Mouse (Mus musculus): ENCODE measurements around the gene Cdr2. TPM values are rescaled to one million over a fixed set of nuclear protein-coding genes. Genes with fewer than 3 reads are reported as not detected.
"Not testable (repeated sequence)": the region's sequence is repeated elsewhere in the genome, so short reads cannot be mapped to it uniquely, and the experiment has no call there.

Cdr2 gene
- 10 to 100 TPM; 20.7 to 29.2 TPM for total RNA-seq (2021)

GRCm38 (mm10) chr7:120982200-120982841 lies at the start of gene Cdr2, which contains the start of gene Mfsd13b:
Gene Cdr2 (minus strand): TSS chr7:120982312.
Gene Mfsd13b (plus strand): TSS chr7:120982509.
- peak; percentile 97 for DNase-seq

- not testable (repeated sequence) for DNase-seq
Observed at GRCm38 (mm10) chr7:121029947-121030346, 47.8 kb upstream of the Cdr2 start.

- DNase-seq = no peak
Observed at GRCm38 (mm10) chr7:121026300-121026699, 44.2 kb upstream of the Cdr2 start.

- DNase-seq = no peak
Observed at GRCm38 (mm10) chr7:121025221-121026008, 43.3 kb upstream of the Cdr2 start.

- DNase-seq = peak; percentile 23
Observed at GRCm38 (mm10) chr7:121020277-121020676, 38.2 kb upstream of the Cdr2 start.

- DNase-seq = no peak
Observed at GRCm38 (mm10) chr7:121018778-121019177, 36.7 kb upstream of the Cdr2 start.

- DNase-seq = no peak
Observed at GRCm38 (mm10) chr7:121014486-121014885, 32.4 kb upstream of the Cdr2 start.

GRCm38 (mm10) chr7:121011794-121012689 lies 29.9 kb upstream of the Cdr2 start:
- no peak for DNase-seq

GRCm38 (mm10) chr7:121003793-121004418 lies 21.8 kb upstream of the Cdr2 start:
- DNase-seq = no peak

GRCm38 (mm10) chr7:121002407-121002928 lies 20.4 kb upstream of the Cdr2 start:
- no peak for DNase-seq

GRCm38 (mm10) chr7:121001879-121002278 lies 19.8 kb upstream of the Cdr2 start:
- DNase-seq = no peak

GRCm38 (mm10) chr7:121000065-121000822 lies 18.1 kb upstream of the Cdr2 start:
- DNase-seq = no peak

- DNase-seq = no peak
Observed at GRCm38 (mm10) chr7:120999021-120999530, 17.0 kb upstream of the Cdr2 start.

- no peak for DNase-seq
Observed at GRCm38 (mm10) chr7:120991191-120991590, 9.1 kb upstream of the Cdr2 start.

GRCm38 (mm10) chr7:120982968-120983367 lies 856 bp upstream of the Cdr2 start:
- no peak for DNase-seq

- DNase-seq = peak; percentile 43
Observed at GRCm38 (mm10) chr7:120980931-120981924, 884 bp downstream of the Cdr2 start.

GRCm38 (mm10) chr7:120980041-120980440 lies 2.1 kb downstream of the Cdr2 start:
- DNase-seq = no peak

- DNase-seq = peak; percentile 71
Observed at GRCm38 (mm10) chr7:120977063-120977462, 5.0 kb downstream of the Cdr2 start.

GRCm38 (mm10) chr7:120974001-120974400 lies 8.1 kb downstream of the Cdr2 start:
- DNase-seq = no peak

GRCm38 (mm10) chr7:120972471-120972870 lies 9.6 kb downstream of the Cdr2 start:
- not testable (repeated sequence) for DNase-seq
